Mouse (Mus musculus): ENCODE data around the gene Tead1. TPM values are rescaled to one million over a fixed set of nuclear protein-coding genes. Genes with fewer than 3 reads are reported as not detected.

Tead1 gene
- 2.7 and 3.6 TPM in 2 replicates for polyA plus RNA-seq (2012; rRNA removed)

- TF ChIP-seq CTCF (IDR thresholded peaks at IDR 0.05; ENCODE audit: extremely low read depth, insufficient read depth, insufficient read length, insufficient replicate concordance) (no peak), POLR2A (IDR thresholded peaks at IDR 0.05; ENCODE audit: low read depth, low read length) (no peak)
- Histone ChIP-seq H3K36me3 (ENCODE audit: control insufficient read depth, insufficient read depth, low read length) (no peaks in the 10 kb centered on the region), H3K27ac (ENCODE audit: insufficient read depth, low read length) (peak within 1 kb of the TSS; percentile 74), H3K4me3 (ENCODE audit: extremely low read depth, insufficient read depth, insufficient read length) (peak within 1 kb of the TSS; percentile 48; the same call in 1 of the 2 replicates), H3K27me3 (ENCODE audit: control insufficient read depth, insufficient read depth, low read length) (peaks cover 10% of the 10 kb centered on the region), H3K4me1 (ENCODE audit: control insufficient read depth, insufficient read depth, insufficient read length) (peaks cover 2% of the 10 kb centered on the region; the same call in 1 of the 2 replicates)
- DNase-seq (ENCODE audit: low read depth in 1 of 2, low spot score in 2 of 2) = peak in 1 of 2 experiments; percentile 20
- WGBS = 11% methylated on average over 55 of the region's 57 CpGs
Measured at GRCm38 (mm10) chr7:112679171-112679512, at the start of gene Tead1. Gene Tead1 (plus strand): TSS chr7:112679318.

GRCm38 (mm10) chr7:112634505-112635213, 44.5 kb upstream of the Tead1 start:
- no peak for DNase-seq (ENCODE audit: low read depth in 1 of 2, low spot score in 2 of 2)
- 86% methylated on average over 10 of the region's 10 CpGs for WGBS
- no peak overlapping the region for H3K27ac ChIP-seq (ENCODE audit: insufficient read depth, low read length)
- H3K4me1 ChIP-seq (ENCODE audit: control insufficient read depth, insufficient read depth, insufficient read length) = no peaks in the 10 kb centered on the region
- TF ChIP-seq POLR2A (IDR thresholded peaks at IDR 0.05; ENCODE audit: low read depth, low read length) (no peak), CTCF (IDR thresholded peaks at IDR 0.05; ENCODE audit: extremely low read depth, insufficient read depth, insufficient read length, insufficient replicate concordance) (no peak)
- no peaks in the 10 kb centered on the region for H3K36me3 ChIP-seq (ENCODE audit: control insufficient read depth, insufficient read depth, low read length)
- no peak overlapping the region for H3K4me3 ChIP-seq (ENCODE audit: extremely low read depth, insufficient read depth, insufficient read length)
- no peaks in the 10 kb centered on the region for H3K27me3 ChIP-seq (ENCODE audit: control insufficient read depth, insufficient read depth, low read length)

DNA sequence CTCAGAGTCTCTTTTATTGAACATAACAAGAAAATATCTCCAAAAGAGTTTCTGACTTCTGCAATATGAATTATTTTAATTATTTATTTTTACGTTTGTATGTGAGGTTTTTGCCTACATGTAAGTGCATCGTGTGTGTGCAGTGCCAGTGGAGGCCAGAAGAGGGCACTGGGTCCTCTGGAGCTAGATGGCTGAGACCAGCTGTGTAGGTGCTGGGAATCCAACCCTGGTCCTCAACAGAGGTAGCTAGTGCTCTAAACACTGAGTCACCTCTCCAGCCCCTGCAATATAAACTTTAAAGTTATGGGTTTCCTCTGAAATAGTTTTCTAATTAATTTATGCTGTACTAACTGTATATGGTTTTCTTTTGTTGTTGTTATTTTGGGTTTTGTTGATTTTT, 43.2 kb upstream of the Tead1 start:
- TF ChIP-seq CTCF (IDR thresholded peaks at IDR 0.05; ENCODE audit: extremely low read depth, insufficient read depth, insufficient read length, insufficient replicate concordance) = no peak
- Histone ChIP-seq H3K4me3 (ENCODE audit: extremely low read depth, insufficient read depth, insufficient read length) (no peak overlapping the region), H3K4me1 (ENCODE audit: control insufficient read depth, insufficient read depth, insufficient read length) (no peaks in the 10 kb centered on the region), H3K27ac (ENCODE audit: insufficient read depth, low read length) (no peak overlapping the region), H3K36me3 (ENCODE audit: control insufficient read depth, insufficient read depth, low read length) (no peaks in the 10 kb centered on the region), H3K27me3 (ENCODE audit: control insufficient read depth, insufficient read depth, low read length) (no peaks in the 10 kb centered on the region)
- DNase-seq (ENCODE audit: low read depth in 1 of 2, low spot score in 2 of 2) = no peak
- 89% methylated on average over 2 of the region's 2 CpGs for WGBS

GRCm38 (mm10) chr7:112643866-112644543, 35.1 kb upstream of the Tead1 start:
- no peaks in the 10 kb centered on the region for H3K4me1 ChIP-seq (ENCODE audit: control insufficient read depth, insufficient read depth, insufficient read length)
- DNase-seq (ENCODE audit: low read depth in 1 of 2, low spot score in 2 of 2) = no peak
- H3K36me3 ChIP-seq (ENCODE audit: control insufficient read depth, insufficient read depth, low read length) = no peaks in the 10 kb centered on the region
- TF ChIP-seq POLR2A (IDR thresholded peaks at IDR 0.05; ENCODE audit: low read depth, low read length) = no peak
- TF ChIP-seq CTCF (IDR thresholded peaks at IDR 0.05; ENCODE audit: extremely low read depth, insufficient read depth, insufficient read length, insufficient replicate concordance) = no peak
- no peaks in the 10 kb centered on the region; the same call in 1 of the 2 replicates for H3K27me3 ChIP-seq (ENCODE audit: control insufficient read depth, insufficient read depth, low read length)
- H3K4me3 ChIP-seq (ENCODE audit: extremely low read depth, insufficient read depth, insufficient read length) = no peak overlapping the region
- no peak overlapping the region for H3K27ac ChIP-seq (ENCODE audit: insufficient read depth, low read length)
- 68% methylated on average over 6 of the region's 6 CpGs for WGBS

DNA sequence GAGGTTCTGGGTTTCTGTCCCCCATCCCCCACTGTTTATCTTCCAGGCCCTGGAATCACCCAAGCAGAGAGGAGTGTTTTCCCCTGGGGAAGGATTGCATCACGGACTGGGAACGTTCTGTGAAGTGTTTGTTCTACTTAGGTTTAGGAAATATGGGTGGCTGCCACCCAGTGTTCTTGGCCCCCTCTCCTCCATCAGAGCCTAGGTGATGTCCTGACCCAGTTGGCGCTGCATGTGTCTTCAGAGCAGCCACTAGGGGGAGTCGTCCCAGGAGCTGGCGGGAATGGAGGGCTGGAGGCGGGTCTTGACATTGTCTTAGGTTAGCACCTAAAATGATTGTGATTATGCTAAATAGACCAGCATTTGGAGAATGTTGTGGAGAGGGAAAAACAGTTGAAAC, 34.4 kb upstream of the Tead1 start:
- no peak overlapping the region for H3K27ac ChIP-seq (ENCODE audit: insufficient read depth, low read length)
- H3K4me1 ChIP-seq (ENCODE audit: control insufficient read depth, insufficient read depth, insufficient read length) = no peaks in the 10 kb centered on the region
- no peaks in the 10 kb centered on the region for H3K36me3 ChIP-seq (ENCODE audit: control insufficient read depth, insufficient read depth, low read length)
- H3K27me3 ChIP-seq (ENCODE audit: control insufficient read depth, insufficient read depth, low read length) = no peaks in the 10 kb centered on the region; the same call in 1 of the 2 replicates
- no peak for TF ChIP-seq CTCF (IDR thresholded peaks at IDR 0.05; ENCODE audit: extremely low read depth, insufficient read depth, insufficient read length, insufficient replicate concordance)
- TF ChIP-seq POLR2A (IDR thresholded peaks at IDR 0.05; ENCODE audit: low read depth, low read length) = no peak
- no peak overlapping the region for H3K4me3 ChIP-seq (ENCODE audit: extremely low read depth, insufficient read depth, insufficient read length)
- DNase-seq (ENCODE audit: low read depth in 1 of 2, low spot score in 2 of 2) = no peak
- 80% methylated on average over 6 of the region's 6 CpGs for WGBS

DNA sequence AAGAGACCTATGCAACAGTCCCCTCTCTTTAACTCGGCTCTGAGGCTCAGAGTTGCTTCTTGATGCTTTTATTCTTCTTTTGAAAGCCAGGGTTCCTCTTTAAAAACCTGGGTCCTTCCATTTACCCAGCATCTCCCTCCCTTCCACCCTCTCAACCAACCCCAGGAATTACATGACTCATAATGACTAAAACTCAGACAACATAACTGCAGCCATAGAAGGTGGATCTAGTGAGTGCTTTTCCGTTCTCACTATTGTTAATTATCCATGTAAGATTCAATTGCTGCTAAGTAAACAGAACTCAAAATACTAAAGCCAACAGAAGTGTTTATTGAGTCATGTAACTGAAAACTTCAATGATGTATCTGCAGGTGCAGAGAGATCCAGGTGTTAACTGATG, 33.4 kb upstream of the Tead1 start:
- Histone ChIP-seq H3K4me1 (ENCODE audit: control insufficient read depth, insufficient read depth, insufficient read length) (no peaks in the 10 kb centered on the region), H3K4me3 (ENCODE audit: extremely low read depth, insufficient read depth, insufficient read length) (no peak overlapping the region), H3K27ac (ENCODE audit: insufficient read depth, low read length) (no peak overlapping the region), H3K27me3 (ENCODE audit: control insufficient read depth, insufficient read depth, low read length) (no peaks in the 10 kb centered on the region; the same call in 1 of the 2 replicates), H3K36me3 (ENCODE audit: control insufficient read depth, insufficient read depth, low read length) (no peaks in the 10 kb centered on the region)
- WGBS = 78% methylated on average over 2 of the region's 2 CpGs
- DNase-seq (ENCODE audit: low read depth in 1 of 2, low spot score in 2 of 2) = no peak
- TF ChIP-seq CTCF (IDR thresholded peaks at IDR 0.05; ENCODE audit: extremely low read depth, insufficient read depth, insufficient read length, insufficient replicate concordance) (no peak), POLR2A (IDR thresholded peaks at IDR 0.05; ENCODE audit: low read depth, low read length) (no peak)

- WGBS = 94% methylated on average over 4 of the region's 4 CpGs
- H3K27ac ChIP-seq (ENCODE audit: insufficient read depth, low read length) = no peak overlapping the region
- H3K27me3 ChIP-seq (ENCODE audit: control insufficient read depth, insufficient read depth, low read length) = no peaks in the 10 kb centered on the region; the same call in 1 of the 2 replicates
- TF ChIP-seq POLR2A (IDR thresholded peaks at IDR 0.05; ENCODE audit: low read depth, low read length) (no peak), CTCF (IDR thresholded peaks at IDR 0.05; ENCODE audit: extremely low read depth, insufficient read depth, insufficient read length, insufficient replicate concordance) (no peak)
- DNase-seq (ENCODE audit: low read depth in 1 of 2, low spot score in 2 of 2) = no peak
- no peaks in the 10 kb centered on the region for H3K36me3 ChIP-seq (ENCODE audit: control insufficient read depth, insufficient read depth, low read length)
- no peaks in the 10 kb centered on the region for H3K4me1 ChIP-seq (ENCODE audit: control insufficient read depth, insufficient read depth, insufficient read length)
- H3K4me3 ChIP-seq (ENCODE audit: extremely low read depth, insufficient read depth, insufficient read length) = no peak overlapping the region
Measured at GRCm38 (mm10) chr7:112647417-112647816, 31.7 kb upstream of the Tead1 start.
